Mouse (Mus musculus) hindbrain, embryonic 10.5 days (tissue): ENCODE measurements around the gene Plxna1. TPM values are rescaled to one million over a fixed set of nuclear protein-coding genes. Genes with fewer than 3 reads are reported as not detected.

Experiments
- DNase-seq: peaks from one replicate; pipeline ENCODE4 v3.0.0-alpha.2; 2017; ENCODE audit warnings: low spot score
- H3K27ac ChIP-seq: fragments of 300-500 bp; sonication (generic); 2 replicates; pipeline ENCODE4 v1.5.1; 2016; ENCODE audit warnings: mild to moderate bottlenecking, moderate library complexity
- H3K27me3 ChIP-seq: fragments of 300-500 bp; sonication (generic); 2 replicates; pipeline ENCODE4 v1.6.1; 2016; ENCODE audit warnings: mild to moderate bottlenecking; ENCODE audit not compliant: poor library complexity, insufficient read depth, severe bottlenecking
- H3K36me3 ChIP-seq: fragments of 300-500 bp; sonication (generic); 2 replicates; pipeline ENCODE4 v1.6.1; 2016; ENCODE audit warnings: mild to moderate bottlenecking, moderate library complexity
- H3K4me1 ChIP-seq: fragments of 300-500 bp; sonication (generic); replicated peaks from 2 replicates; pipeline ENCODE4 v1.6.1; 2016; ENCODE audit warnings: mild to moderate bottlenecking
- H3K4me3 ChIP-seq: fragments of 300-500 bp; sonication (generic); 2 replicates; pipeline ENCODE4 v1.5.1; 2016; ENCODE audit warnings: mild to moderate bottlenecking, moderate library complexity
- H3K9me3 ChIP-seq: fragments of 300-500 bp; sonication (generic); 2 replicates; pipeline ENCODE4 v1.6.1; 2016; ENCODE audit warnings: mild to moderate bottlenecking, moderate library complexity
- WGBS: fragments of 180-500 bp; shearing (Covaris S2); methylation state at CpG from one replicate; pipeline ENCODE4 v1.1.7; 2016; 5-methylcytosine and 5-hydroxymethylcytosine counted together
- polyA plus RNA-seq: library from polyadenylated mRNA; unstranded; fragments of >200 nt; fragmentation: Nextera tagmentation; extraction: Ambion mirVana; gene quantifications from 2 replicates; pipeline ENCODE4 v1.2.1, GENCODE M21; 2016

The Plxna1 gene
- polyA plus RNA-seq, 1 experiment from 2014 or later: 35.5 TPM

- Histone ChIP-seq H3K4me1 (peaks cover 20% of the 10 kb centered on the region), H3K27me3 (no peaks in the 10 kb centered on the region), H3K36me3 (no peaks in the 10 kb centered on the region), H3K4me3 (no peak overlapping the region), H3K9me3 (peaks cover 11% of the 10 kb centered on the region), H3K27ac (no peak overlapping the region)
- 67% methylated on average over 3 of the region's 3 CpGs for WGBS
- DNase-seq: no peak
Measured at GRCm38 (mm10) chr6:89304375-89305058, 57.9 kb downstream of the Plxna1 start.

GRCm38 (mm10) chr6:89299818-89300217 lies 62.6 kb downstream of the Plxna1 start:
- Histone ChIP-seq H3K4me3 (no peak overlapping the region), H3K27ac (no peak overlapping the region), H3K27me3 (no peaks in the 10 kb centered on the region), H3K4me1 (peaks cover 14% of the 10 kb centered on the region), H3K9me3 (no peaks in the 10 kb centered on the region), H3K36me3 (no peaks in the 10 kb centered on the region)
- DNase-seq: no peak
- 85% methylated on average over 9 of the region's 9 CpGs for WGBS

DNA sequence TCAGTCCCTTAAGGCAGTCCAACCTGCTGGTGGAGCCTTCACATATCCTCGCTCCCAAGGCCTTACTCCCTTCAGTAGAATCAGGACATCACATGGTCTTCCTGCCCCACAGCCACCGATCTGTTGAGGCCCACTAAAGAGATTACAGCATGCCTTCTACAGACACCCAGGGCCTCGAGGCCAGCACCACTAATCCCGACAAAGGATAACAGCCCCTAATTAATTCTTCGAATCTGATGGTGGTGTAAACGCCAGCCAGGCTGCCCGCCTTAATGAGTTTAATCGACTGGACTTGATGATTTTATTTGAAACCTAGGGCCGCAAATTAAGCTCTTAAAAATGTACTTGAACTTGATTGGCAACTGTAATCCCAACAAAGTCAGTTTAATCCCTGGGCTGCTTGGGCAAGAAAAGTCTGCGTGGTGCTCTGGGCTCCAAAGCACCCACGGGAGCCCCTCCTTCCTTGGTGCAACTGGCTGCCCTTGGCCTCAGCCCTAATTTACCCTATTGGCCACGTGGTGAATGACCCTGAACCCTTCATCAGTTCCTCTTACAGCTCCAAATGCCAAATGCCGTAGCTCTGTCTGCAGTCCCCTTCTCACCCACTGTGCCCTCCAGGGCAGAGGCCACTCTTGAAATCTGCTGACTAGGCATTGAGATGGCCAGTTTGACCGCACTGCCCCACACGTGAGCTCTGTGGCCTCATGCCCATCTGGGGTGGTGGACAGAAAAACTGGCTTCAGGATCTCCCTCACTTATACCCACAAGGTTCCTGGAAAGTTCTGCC lies 65.3 kb downstream of the Plxna1 start:
- H3K27me3 ChIP-seq: 0 out of 2 replicates have a peak, but pooled peaks cover 4% of the 10 kb centered on the region
- H3K4me3 ChIP-seq: no peak overlapping the region

GRCm38 (mm10) chr6:89296001-89296709 lies 66.3 kb downstream of the Plxna1 start:
- Histone ChIP-seq H3K4me1 (peaks cover 34% of the 10 kb centered on the region), H3K9me3 (no peaks in the 10 kb centered on the region), H3K4me3 (no peak overlapping the region), H3K27ac (no peak overlapping the region), H3K27me3 (0 out of 2 replicates have a peak, but pooled peaks cover 4% of the 10 kb centered on the region), H3K36me3 (no peaks in the 10 kb centered on the region)
- DNase-seq: no peak
- WGBS: 89% methylated on average over 8 of the region's 8 CpGs

More for the DNA sequence above, 65.3 kb downstream of the Plxna1 start:
- no peak overlapping the region for H3K27ac ChIP-seq
- no peaks in the 10 kb centered on the region for H3K9me3 ChIP-seq
- DNase-seq: no peak
- peaks cover 25% of the 10 kb centered on the region for H3K4me1 ChIP-seq
- H3K36me3 ChIP-seq: no peaks in the 10 kb centered on the region
- WGBS: 68% methylated on average over 15 of the region's 15 CpGs

DNA sequence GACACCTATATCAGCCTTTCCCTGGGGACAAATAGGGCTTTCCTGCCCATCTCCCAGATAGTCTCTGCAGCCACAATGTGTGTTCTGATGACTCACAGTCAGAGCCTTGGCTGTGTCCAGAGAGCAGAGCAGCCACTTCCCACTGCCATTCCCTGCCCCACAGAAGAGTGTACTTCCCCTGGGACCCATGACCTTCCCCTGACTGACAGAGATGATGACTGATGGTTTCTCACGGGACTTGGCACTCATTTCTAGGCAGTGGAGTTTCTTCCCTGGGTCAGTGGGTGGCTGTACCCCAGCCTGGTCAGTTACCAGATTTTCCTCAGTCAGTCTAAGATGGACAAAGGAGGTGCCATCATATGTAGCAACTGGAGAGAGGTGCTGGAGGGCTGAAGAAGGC lies 67.8 kb downstream of the Plxna1 start:
- no peak for DNase-seq
- H3K4me3 ChIP-seq: no peak overlapping the region
- no peak overlapping the region for H3K27ac ChIP-seq
- 53% methylated on average over 1 of the region's 1 CpGs for WGBS
- H3K27me3 ChIP-seq: 0 out of 2 replicates have a peak, but pooled peaks cover 4% of the 10 kb centered on the region
- peaks cover 41% of the 10 kb centered on the region for H3K4me1 ChIP-seq
- no peaks in the 10 kb centered on the region for H3K36me3 ChIP-seq
- no peaks in the 10 kb centered on the region for H3K9me3 ChIP-seq

DNA sequence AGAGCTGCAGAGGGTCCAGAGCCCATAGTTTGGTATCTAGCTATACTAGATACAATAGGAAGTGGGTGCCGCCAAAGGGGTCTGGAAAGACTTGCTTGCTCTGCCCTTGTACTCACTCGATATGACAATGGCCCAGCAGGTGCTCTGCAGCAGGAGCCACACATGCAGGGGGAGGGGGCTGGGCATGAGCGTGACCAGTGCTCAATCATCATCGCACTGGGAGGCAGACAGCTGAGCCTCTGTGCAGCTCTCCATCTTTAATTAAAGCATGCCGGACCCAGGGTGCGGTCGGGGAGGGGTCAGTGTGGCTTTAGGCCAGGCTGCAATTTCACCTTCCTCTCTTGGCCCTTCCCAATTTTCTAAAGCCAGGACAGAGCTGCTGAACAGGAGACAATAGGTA lies 70.9 kb downstream of the Plxna1 start:
- H3K27ac ChIP-seq: peak overlapping the region; percentile 81
- no peak overlapping the region for H3K4me3 ChIP-seq
- no peaks in the 10 kb centered on the region for H3K9me3 ChIP-seq
- WGBS: 13% methylated on average over 7 of the region's 7 CpGs
- peaks cover 57% of the 10 kb centered on the region for H3K4me1 ChIP-seq
- no peaks in the 10 kb centered on the region for H3K36me3 ChIP-seq
- 0 out of 2 replicates have a peak, but pooled peaks cover 4% of the 10 kb centered on the region for H3K27me3 ChIP-seq
- peak; percentile 57 for DNase-seq

- H3K27ac ChIP-seq: no peak overlapping the region
Measured at GRCm38 (mm10) chr6:89288156-89288555, 74.3 kb downstream of the Plxna1 start.

GRCm38 (mm10) chr6:89286700-89287428 lies 75.6 kb downstream of the Plxna1 start:
- DNase-seq: peak; percentile 64
- no peaks in the 10 kb centered on the region for H3K36me3 ChIP-seq
- peaks cover 52% of the 10 kb centered on the region for H3K4me1 ChIP-seq
- H3K27me3 ChIP-seq: 0 out of 2 replicates have a peak, but pooled peaks cover 4% of the 10 kb centered on the region
- no peak overlapping the region for H3K4me3 ChIP-seq
- peaks cover 4% of the 10 kb centered on the region; the same call in 1 of the 2 replicates for H3K9me3 ChIP-seq
- H3K27ac ChIP-seq: peak overlapping the region; percentile 75
- 55% methylated on average over 6 of the region's 6 CpGs for WGBS

More at GRCm38 (mm10) chr6:89288156-89288555, 74.3 kb downstream of the Plxna1 start:
- Histone ChIP-seq H3K36me3 (no peaks in the 10 kb centered on the region), H3K9me3 (peaks cover 4% of the 10 kb centered on the region; the same call in 1 of the 2 replicates), H3K27me3 (0 out of 2 replicates have a peak, but pooled peaks cover 4% of the 10 kb centered on the region), H3K4me1 (peaks cover 57% of the 10 kb centered on the region), H3K4me3 (no peak overlapping the region)
- 26% methylated on average over 6 of the region's 6 CpGs for WGBS
- DNase-seq: no peak

- Histone ChIP-seq H3K4me3 (no peak overlapping the region), H3K27ac (peak overlapping the region; percentile 75), H3K36me3 (no peaks in the 10 kb centered on the region), H3K9me3 (peaks cover 4% of the 10 kb centered on the region; the same call in 1 of the 2 replicates), H3K4me1 (peaks cover 52% of the 10 kb centered on the region), H3K27me3 (peaks cover 8% of the 10 kb centered on the region; the same call in 1 of the 2 replicates)
- DNase-seq: no peak
- WGBS: 63% methylated on average over 3 of the region's 3 CpGs
Measured at GRCm38 (mm10) chr6:89286286-89286655, 76.1 kb downstream of the Plxna1 start.

DNA sequence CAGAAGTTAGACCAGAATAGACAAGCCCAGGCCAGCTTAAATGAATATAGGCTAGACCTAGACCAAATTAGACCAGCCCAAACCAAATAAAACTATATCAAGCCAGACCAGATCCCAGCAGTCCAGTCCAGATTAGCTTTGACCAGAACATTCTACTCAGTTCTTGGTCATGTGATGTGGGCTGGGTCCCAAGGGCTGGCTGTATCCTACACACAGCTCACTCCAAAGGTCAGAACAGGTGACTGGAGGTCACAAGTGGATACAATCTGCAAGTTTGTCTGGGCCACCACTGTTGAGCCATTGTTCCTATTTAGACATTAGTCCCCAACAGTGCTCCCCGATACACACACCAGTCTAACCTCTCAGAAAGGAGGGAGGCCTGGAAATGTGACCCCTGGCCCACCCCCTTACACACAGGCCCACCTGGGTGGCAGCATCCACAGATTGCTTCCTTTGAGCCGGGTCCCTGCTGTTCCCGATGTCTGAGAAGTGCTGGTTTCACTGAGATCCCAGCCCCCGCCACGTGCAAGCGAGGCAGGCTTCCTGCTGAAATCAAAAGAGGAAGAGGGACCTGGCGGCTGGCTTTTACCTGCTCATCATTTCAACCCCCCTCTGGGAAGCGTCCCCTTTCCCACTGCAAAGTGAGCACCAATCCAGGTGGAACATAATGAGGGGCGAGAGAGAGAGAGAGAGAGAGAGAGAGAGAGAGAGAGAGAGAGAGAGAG lies 76.7 kb downstream of the Plxna1 start:
- 52% methylated on average over 9 of the region's 9 CpGs for WGBS
- peak overlapping the region; percentile 75 for H3K27ac ChIP-seq

DNA sequence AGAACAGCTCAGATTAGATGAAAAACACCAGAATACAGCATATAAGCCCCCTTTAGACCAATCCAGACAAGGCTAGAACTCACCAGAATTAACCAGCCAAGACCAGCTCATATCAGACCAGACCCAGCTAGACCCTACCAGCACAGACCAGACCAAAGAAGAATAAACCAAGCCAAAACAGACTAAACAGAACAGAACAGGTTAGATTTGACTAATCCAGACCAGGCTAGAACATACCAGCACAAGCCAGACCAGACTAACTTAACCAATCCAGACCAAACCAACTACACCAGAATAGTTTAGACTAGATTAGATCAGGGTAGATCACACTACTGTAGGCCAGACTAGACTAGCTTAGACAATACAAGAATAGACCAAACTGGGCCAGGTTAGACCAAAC lies 77.3 kb downstream of the Plxna1 start:
- DNase-seq: no peak
- H3K36me3 ChIP-seq: no peaks in the 10 kb centered on the region
- H3K4me3 ChIP-seq: no peak overlapping the region
- H3K27me3 ChIP-seq: peaks cover 19% of the 10 kb centered on the region; the same call in 1 of the 2 replicates
- H3K4me1 ChIP-seq: peaks cover 48% of the 10 kb centered on the region
- H3K9me3 ChIP-seq: peaks cover 4% of the 10 kb centered on the region; the same call in 1 of the 2 replicates
- H3K27ac ChIP-seq: no peak overlapping the region

More for the DNA sequence above, 76.7 kb downstream of the Plxna1 start:
- Histone ChIP-seq H3K4me3 (no peak overlapping the region), H3K4me1 (peaks cover 50% of the 10 kb centered on the region), H3K36me3 (no peaks in the 10 kb centered on the region), H3K27me3 (peaks cover 13% of the 10 kb centered on the region; the same call in 1 of the 2 replicates), H3K9me3 (peaks cover 4% of the 10 kb centered on the region; the same call in 1 of the 2 replicates)
- no peak for DNase-seq
